Mouse (Mus musculus): ENCODE results near the gene Igfbp2. TPM values are rescaled to one million over a fixed set of nuclear protein-coding genes. Genes with fewer than 3 reads are reported as not detected.

Gene Igfbp2
- polyA plus RNA-seq, 1 experiment: 0.10 TPM

DNA sequence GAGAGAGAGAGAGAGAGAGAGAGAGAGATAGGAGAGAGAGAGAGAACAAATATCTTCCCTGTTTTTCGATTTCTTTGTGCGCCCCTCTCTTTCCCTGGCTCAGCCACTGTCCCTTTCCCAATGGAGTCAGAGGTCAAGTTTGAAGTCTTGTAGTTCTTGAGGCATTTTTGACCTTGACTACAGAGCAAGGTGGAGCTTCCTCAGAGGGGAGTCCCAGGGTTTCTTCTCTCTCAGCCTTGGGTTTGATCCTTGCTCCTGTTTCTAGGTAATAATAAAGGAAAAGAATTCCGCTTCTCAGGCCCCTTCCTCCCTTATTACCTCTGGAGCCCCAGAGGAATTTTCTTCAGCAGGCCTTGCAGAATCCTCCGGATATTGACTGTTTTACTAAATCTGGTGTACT is 1.6 kb downstream of the Igfbp2 start:
- Histone ChIP-seq H3K36me3 (ENCODE audit: control insufficient read depth) (no peaks in the 10 kb centered on the region), H3K27me3 (ENCODE audit: control insufficient read depth) (peaks cover 63% of the 10 kb centered on the region), H3K4me3 (replicated peaks) (no peak overlapping the region), H3K9me3 (ENCODE audit: control insufficient read depth, low read length) (no peaks in the 10 kb centered on the region), H3K4me1 (ENCODE audit: control insufficient read depth) (no peaks in the 10 kb centered on the region)
- TF ChIP-seq GATA1 (IDR thresholded peaks at IDR 0.05; ENCODE audit: low read length) (no peak), TAL1 (IDR thresholded peaks at IDR 0.05; ENCODE audit: low read length) (no peak)

DNA sequence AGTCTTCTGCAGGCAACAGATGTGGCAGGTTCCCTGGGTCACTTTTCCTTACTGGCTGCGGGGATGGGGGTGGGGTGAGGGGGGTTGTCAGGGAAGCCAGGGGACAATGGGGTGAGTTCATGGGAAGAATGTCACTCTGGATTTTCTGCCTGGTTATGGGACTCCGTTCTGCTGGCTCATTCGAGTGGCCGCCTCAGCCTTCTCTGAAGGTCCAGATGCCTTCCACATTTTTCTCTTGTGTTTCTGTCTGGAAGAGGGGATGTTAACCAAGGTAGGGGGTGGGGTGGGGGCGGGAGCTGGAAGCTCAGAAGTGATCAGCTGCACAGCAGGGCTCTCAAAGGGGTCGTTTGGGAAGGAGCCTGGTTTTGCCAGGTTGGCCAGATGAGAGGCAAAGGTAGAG is 2.1 kb downstream of the Igfbp2 start:
- Histone ChIP-seq H3K36me3 (ENCODE audit: control insufficient read depth) (no peaks in the 10 kb centered on the region), H3K9me3 (ENCODE audit: control insufficient read depth, low read length) (no peaks in the 10 kb centered on the region), H3K4me3 (replicated peaks) (no peak overlapping the region), H3K4me1 (ENCODE audit: control insufficient read depth) (no peaks in the 10 kb centered on the region), H3K27me3 (ENCODE audit: control insufficient read depth) (peaks cover 60% of the 10 kb centered on the region)
- TF ChIP-seq TAL1 (IDR thresholded peaks at IDR 0.05; ENCODE audit: low read length) (no peak), GATA1 (IDR thresholded peaks at IDR 0.05; ENCODE audit: low read length) (no peak)

DNA sequence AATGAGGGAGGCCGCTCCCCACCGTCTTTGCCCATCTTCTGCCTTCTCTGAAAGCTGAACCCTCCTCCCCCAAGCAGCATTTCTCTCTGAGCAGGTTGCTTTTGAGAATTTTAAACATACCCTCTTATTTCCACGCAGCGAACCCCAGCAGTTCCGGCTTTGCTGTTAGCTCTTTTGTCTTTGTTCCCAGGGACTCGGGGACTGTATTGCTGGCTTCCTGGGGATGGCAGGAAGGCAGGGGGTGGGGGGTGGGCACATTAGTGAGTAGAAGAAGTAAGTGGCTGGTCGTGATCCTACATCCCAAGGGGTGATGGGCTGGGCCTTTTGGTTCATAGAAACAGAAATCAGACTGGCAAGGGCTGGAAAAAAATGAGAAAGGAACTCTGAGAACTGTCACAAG is 2.6 kb downstream of the Igfbp2 start:
- Histone ChIP-seq H3K4me1 (ENCODE audit: control insufficient read depth) (no peaks in the 10 kb centered on the region), H3K9me3 (ENCODE audit: control insufficient read depth, low read length) (no peaks in the 10 kb centered on the region), H3K36me3 (ENCODE audit: control insufficient read depth) (no peaks in the 10 kb centered on the region), H3K4me3 (replicated peaks) (no peak overlapping the region), H3K27me3 (ENCODE audit: control insufficient read depth) (peaks cover 59% of the 10 kb centered on the region)
- TF ChIP-seq GATA1 (IDR thresholded peaks at IDR 0.05; ENCODE audit: low read length) (no peak), TAL1 (IDR thresholded peaks at IDR 0.05; ENCODE audit: low read length) (no peak)

DNA sequence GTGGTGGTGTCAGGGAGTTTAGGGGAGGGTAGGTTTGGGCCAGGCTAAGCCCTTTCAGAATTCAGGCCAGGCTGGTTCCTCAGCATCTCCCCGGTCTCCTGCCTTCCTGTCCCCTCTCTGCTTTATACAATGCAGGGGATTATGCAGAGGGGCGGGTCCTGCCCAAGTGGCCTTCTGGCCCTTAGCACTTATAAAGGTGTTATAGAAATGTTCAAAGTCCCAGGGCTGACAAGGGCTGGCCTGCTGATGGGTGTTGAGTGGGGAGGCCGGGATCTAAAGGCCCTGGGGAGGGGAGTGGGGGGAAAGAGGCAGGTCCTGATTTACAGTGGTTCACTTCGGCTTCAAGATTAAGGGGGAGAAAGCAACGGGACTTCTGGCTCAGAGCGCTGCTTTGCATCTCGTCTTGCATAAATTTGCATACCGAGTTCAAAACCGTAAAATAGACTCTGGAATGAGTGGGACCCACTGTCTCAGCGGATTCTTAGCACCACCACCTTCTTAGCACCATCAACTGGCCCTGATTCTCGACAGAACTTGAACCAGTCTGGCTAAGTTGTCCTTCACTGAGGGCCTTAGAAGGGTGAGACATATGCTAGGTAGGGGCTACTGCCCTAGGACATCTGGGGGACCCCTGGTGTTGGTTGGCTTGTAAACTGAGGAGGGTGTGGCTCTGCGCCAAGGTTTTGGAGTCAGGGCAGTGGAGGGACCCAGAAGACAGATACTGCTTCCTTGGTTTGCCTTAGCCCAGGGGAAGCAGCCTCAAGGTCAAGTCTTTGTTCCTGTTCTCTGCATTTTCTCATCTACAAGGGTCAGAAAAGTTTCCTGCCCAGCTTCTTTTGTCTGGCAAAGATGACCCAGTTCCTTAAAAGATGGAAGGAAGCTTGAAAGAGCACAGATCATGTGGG is 3.4 kb downstream of the Igfbp2 start:
- TF ChIP-seq TAL1 (IDR thresholded peaks at IDR 0.05; ENCODE audit: low read length): no peak
- TF ChIP-seq GATA1 (IDR thresholded peaks at IDR 0.05; ENCODE audit: low read length): no peak
- Histone ChIP-seq H3K27me3 (ENCODE audit: control insufficient read depth) (peaks cover 53% of the 10 kb centered on the region), H3K4me3 (replicated peaks) (no peak overlapping the region), H3K9me3 (ENCODE audit: control insufficient read depth, low read length) (no peaks in the 10 kb centered on the region), H3K4me1 (ENCODE audit: control insufficient read depth) (no peaks in the 10 kb centered on the region), H3K36me3 (ENCODE audit: control insufficient read depth) (no peaks in the 10 kb centered on the region)

DNA sequence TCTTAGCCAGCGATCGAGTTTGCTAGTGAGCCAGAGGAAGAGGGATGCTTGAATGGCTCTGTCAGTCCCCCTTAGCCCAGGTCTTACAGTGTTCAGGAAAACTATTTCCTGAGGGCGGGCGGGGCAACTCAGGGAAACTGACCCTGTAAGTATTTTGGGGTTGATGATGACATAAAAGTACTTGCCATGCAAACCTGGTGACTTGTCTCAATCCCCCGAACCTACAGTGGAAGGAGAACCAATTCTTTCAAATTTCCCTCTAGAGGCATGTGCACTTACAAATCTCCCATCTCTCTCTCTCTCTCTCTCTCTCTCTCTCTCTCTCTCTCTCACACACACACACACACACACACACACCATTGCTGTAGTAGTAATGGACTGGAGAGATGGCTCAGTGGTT is 4.5 kb downstream of the Igfbp2 start:
- peaks cover 42% of the 10 kb centered on the region for H3K27me3 ChIP-seq (ENCODE audit: control insufficient read depth)
- H3K4me3 ChIP-seq (replicated peaks): no peak overlapping the region
- TF ChIP-seq TAL1 (IDR thresholded peaks at IDR 0.05; ENCODE audit: low read length) (no peak), GATA1 (IDR thresholded peaks at IDR 0.05; ENCODE audit: low read length) (no peak)
- no peaks in the 10 kb centered on the region for H3K9me3 ChIP-seq (ENCODE audit: control insufficient read depth, low read length)
- no peaks in the 10 kb centered on the region for H3K36me3 ChIP-seq (ENCODE audit: control insufficient read depth)
- H3K4me1 ChIP-seq (ENCODE audit: control insufficient read depth): no peaks in the 10 kb centered on the region

DNA sequence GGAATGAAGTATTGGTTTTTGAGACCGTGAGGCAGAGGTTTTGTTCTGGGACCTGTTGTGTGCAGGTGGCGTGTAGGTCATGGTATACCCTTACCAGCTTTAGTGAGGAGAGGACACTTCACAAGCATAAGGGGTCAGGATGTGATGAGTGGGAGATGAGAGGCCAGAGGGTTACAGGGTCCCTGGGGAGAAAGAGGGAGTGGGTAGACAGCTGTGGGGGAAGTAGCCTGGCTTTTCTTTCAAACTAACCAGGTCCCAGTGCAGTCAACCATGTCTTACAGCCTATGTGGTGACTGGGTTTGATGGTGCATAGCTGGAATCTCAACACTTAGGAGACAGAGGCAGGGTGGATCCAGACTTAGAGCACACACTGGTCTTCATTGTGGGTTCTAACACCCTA is 6.2 kb downstream of the Igfbp2 start:
- no peak for TF ChIP-seq GATA1 (IDR thresholded peaks at IDR 0.05; ENCODE audit: low read length)
- no peak for TF ChIP-seq TAL1 (IDR thresholded peaks at IDR 0.05; ENCODE audit: low read length)
- Histone ChIP-seq H3K4me3 (replicated peaks) (no peak overlapping the region), H3K9me3 (ENCODE audit: control insufficient read depth, low read length) (no peaks in the 10 kb centered on the region), H3K36me3 (ENCODE audit: control insufficient read depth) (no peaks in the 10 kb centered on the region), H3K27me3 (ENCODE audit: control insufficient read depth) (peaks cover 25% of the 10 kb centered on the region), H3K4me1 (ENCODE audit: control insufficient read depth) (no peaks in the 10 kb centered on the region)

DNA sequence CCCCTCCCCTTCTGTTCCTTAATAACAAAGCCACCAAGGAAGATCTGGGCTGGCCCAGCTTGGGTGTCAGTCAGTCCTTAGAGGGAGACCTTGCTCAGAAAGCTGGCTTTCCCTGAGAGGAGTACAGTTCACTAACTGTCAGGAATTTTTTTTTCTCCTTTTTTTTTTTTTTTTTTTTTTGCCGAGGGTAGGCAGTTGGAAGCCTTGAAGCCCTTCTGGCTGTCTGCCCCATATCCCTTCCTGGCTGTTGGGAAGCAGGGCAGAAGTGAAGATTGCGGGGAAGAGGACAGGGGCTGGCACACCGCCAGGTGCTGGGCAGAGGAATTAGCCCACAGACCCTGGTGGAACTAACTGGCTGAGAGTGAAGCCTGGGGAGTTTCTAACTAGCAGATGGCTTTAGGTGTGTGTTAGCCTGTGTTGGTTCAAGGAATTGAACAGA is 8.4 kb downstream of the Igfbp2 start:
- Histone ChIP-seq H3K4me3 (replicated peaks) (no peak overlapping the region), H3K27me3 (ENCODE audit: control insufficient read depth) (peaks cover 3% of the 10 kb centered on the region), H3K4me1 (ENCODE audit: control insufficient read depth) (no peaks in the 10 kb centered on the region), H3K36me3 (ENCODE audit: control insufficient read depth) (no peaks in the 10 kb centered on the region), H3K9me3 (ENCODE audit: control insufficient read depth, low read length) (no peaks in the 10 kb centered on the region)
- no peak for TF ChIP-seq TAL1 (IDR thresholded peaks at IDR 0.05; ENCODE audit: low read length)
- no peak for TF ChIP-seq GATA1 (IDR thresholded peaks at IDR 0.05; ENCODE audit: low read length)

DNA sequence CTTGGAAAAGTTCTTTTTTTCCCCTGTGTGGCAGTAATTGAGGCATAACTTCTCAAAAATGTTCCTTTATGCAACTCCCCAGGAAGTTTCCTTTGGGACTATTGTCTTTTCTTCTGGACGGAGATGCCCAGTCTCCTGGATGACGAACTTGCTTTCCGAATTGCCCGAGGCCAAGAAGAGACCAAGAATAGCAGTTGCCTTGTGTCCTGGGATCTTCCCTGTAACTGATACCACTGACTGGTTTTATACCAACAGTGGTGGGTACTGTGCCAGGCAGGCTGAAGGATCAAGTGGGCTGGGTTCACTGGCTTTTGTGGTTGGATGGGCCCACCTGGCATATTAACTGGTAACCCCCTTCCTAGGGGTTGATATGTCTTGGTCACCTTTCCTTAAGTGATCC is 9.3 kb downstream of the Igfbp2 start:
- no peak for TF ChIP-seq TAL1 (IDR thresholded peaks at IDR 0.05; ENCODE audit: low read length)
- no peak for TF ChIP-seq GATA1 (IDR thresholded peaks at IDR 0.05; ENCODE audit: low read length)
- H3K36me3 ChIP-seq (ENCODE audit: control insufficient read depth): no peaks in the 10 kb centered on the region
- no peak overlapping the region for H3K4me3 ChIP-seq (replicated peaks)
- H3K4me1 ChIP-seq (ENCODE audit: control insufficient read depth): no peaks in the 10 kb centered on the region
- no peaks in the 10 kb centered on the region for H3K27me3 ChIP-seq (ENCODE audit: control insufficient read depth)
- H3K9me3 ChIP-seq (ENCODE audit: control insufficient read depth, low read length): no peaks in the 10 kb centered on the region

DNA sequence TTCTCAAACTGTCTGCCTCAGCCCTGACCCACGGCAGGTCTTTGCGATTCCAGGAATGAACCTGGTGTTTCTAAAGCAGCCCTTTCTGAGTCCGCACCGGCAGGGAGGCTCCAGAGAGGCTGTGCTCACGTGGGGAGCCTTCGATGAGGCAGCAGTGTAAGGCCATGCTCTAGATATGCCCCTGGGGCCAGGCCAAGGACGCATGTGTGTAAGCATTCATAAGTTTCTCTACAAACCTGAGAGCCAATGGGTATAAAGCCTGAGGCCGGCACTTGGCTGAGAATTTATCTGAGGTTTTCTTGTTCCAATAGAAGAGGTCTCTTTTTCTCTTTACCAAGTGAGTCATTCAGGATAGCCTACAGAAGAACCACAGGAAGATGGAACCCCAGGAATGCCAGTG is 15.1 kb downstream of the Igfbp2 start:
- H3K27me3 ChIP-seq (ENCODE audit: control insufficient read depth): no peaks in the 10 kb centered on the region
- H3K9me3 ChIP-seq (ENCODE audit: control insufficient read depth, low read length): no peaks in the 10 kb centered on the region
- no peaks in the 10 kb centered on the region for H3K36me3 ChIP-seq (ENCODE audit: control insufficient read depth)
- H3K4me3 ChIP-seq (replicated peaks): no peak overlapping the region
- H3K4me1 ChIP-seq (ENCODE audit: control insufficient read depth): no peaks in the 10 kb centered on the region
- TF ChIP-seq TAL1 (IDR thresholded peaks at IDR 0.05; ENCODE audit: low read length) (no peak), GATA1 (IDR thresholded peaks at IDR 0.05; ENCODE audit: low read length) (no peak)

All from erythroblast, embryonic 14.5 days (primary cell).